23 mouse cellular contexts compared by ENCODE assay signal in genomic region chr17:34240366-34240765, GRCm38 (mm10). TPM values are rescaled to one million over a fixed set of nuclear protein-coding genes. Genes with fewer than 3 reads are reported as not detected.
DNase-seq lines count a peak whose midpoint lies in the region; ATAC-seq and TF ChIP-seq lines count a peak whose summit lies in the region.
"Had no signal": no experiment of that assay in that cellular context is flagged by ENCODE, and none has a peak within 500 bp of the region (broad histone marks: within the 10 kb centered on the region; RNA-seq: fewer than 3 reads in every experiment).

No protein-coding gene starts in this region.

- WGBS in kidney, adult 2 months = 55% methylated on average over 3 of the region's 3 CpGs
- 24% methylated on average over 3 of the region's 3 CpGs for WGBS in spleen, adult 2 months
- 15% methylated on average over 3 of the region's 3 CpGs for WGBS in bone marrow, adult 2 months
- 35% methylated on average over 3 of the region's 3 CpGs for WGBS in liver, embryonic 13.5 days (ENCODE audit: insufficient replicate concordance)
- 61% methylated on average over 3 of the region's 3 CpGs for WGBS in intestine, embryonic 16.5 days
- 64% methylated on average over 3 of the region's 3 CpGs for WGBS in forebrain, embryonic 11.5 days

- TF ChIP-seq POLR2A in kidney, adult 2 months (IDR thresholded peaks at IDR 0.05; ENCODE audit: low read depth, low read length) = no peak
- no peak for TF ChIP-seq POLR2A in spleen, adult 2 months (IDR thresholded peaks at IDR 0.05; ENCODE audit: low read depth, low read length)
- TF ChIP-seq POLR2A in bone marrow, adult 2 months (IDR thresholded peaks at IDR 0.05; ENCODE audit: borderline replicate concordance, control insufficient read depth, low read depth, low read length) = no peak

- H3K36me3 ChIP-seq in kidney, adult 2 months (ENCODE audit: control insufficient read depth, insufficient read depth, low read length) = no peaks in the 10 kb centered on the region
- peaks cover 26% of the 10 kb centered on the region for H3K36me3 ChIP-seq in spleen, adult 2 months (ENCODE audit: control insufficient read depth, insufficient read depth, low read length)
- H3K36me3 ChIP-seq in liver, embryonic 13.5 days = no peaks in the 10 kb centered on the region
- no peaks in the 10 kb centered on the region for H3K36me3 ChIP-seq in intestine, embryonic 16.5 days (ENCODE audit: control insufficient read depth, insufficient read depth, low read length)
- H3K36me3 ChIP-seq in forebrain, embryonic 11.5 days (ENCODE audit: control insufficient read depth, insufficient read depth, low read length) = no peaks in the 10 kb centered on the region
- H3K36me3 ChIP-seq: embryonic facial prominence, embryonic 12.5 days; forebrain, embryonic 12.5 days; limb, embryonic 13.5 days; lung, embryonic 15.5 days; midbrain, embryonic 13.5 days; stomach, embryonic 15.5 days had no signal

- H3K27ac ChIP-seq in kidney, adult 2 months (ENCODE audit: insufficient read depth, low read depth, low read length) = peak overlapping the region; percentile 66; the same call in 1 of the 2 replicates
- peak overlapping the region; percentile 100 for H3K27ac ChIP-seq in spleen, adult 2 months (ENCODE audit: insufficient read depth, low read length)
- peak overlapping the region; percentile 82 for H3K27ac ChIP-seq in bone marrow, adult 2 months (ENCODE audit: control insufficient read depth, insufficient read depth, low read depth, low read length, poor library complexity)
- H3K27ac ChIP-seq in liver, embryonic 13.5 days = 0 out of 2 replicates have a peak overlapping the region, but pooled peaks have one; percentile 53
- no peak overlapping the region for H3K27ac ChIP-seq in intestine, embryonic 16.5 days (ENCODE audit: low read length)
- H3K27ac ChIP-seq in forebrain, embryonic 11.5 days (ENCODE audit: low read depth, low read length) = no peak overlapping the region
- H3K27ac ChIP-seq: embryonic facial prominence, embryonic 12.5 days; forebrain, embryonic 12.5 days; kidney, postnatal 0 days; limb, embryonic 13.5 days; midbrain, embryonic 13.5 days; stomach, embryonic 15.5 days had no signal

- no peaks in the 10 kb centered on the region for H3K27me3 ChIP-seq in kidney, adult 2 months (replicated peaks; ENCODE audit: control insufficient read depth, insufficient read depth, low read length)
- no peaks in the 10 kb centered on the region for H3K27me3 ChIP-seq in spleen, adult 2 months (ENCODE audit: control insufficient read depth, insufficient read depth, low read length)
- no peaks in the 10 kb centered on the region for H3K27me3 ChIP-seq in liver, embryonic 13.5 days
- no peaks in the 10 kb centered on the region for H3K27me3 ChIP-seq in intestine, embryonic 16.5 days (replicated peaks; ENCODE audit: control insufficient read depth, insufficient read depth, low read length)
- H3K27me3 ChIP-seq in forebrain, embryonic 11.5 days (ENCODE audit: control insufficient read depth, insufficient read depth, low read length) = no peaks in the 10 kb centered on the region
- H3K27me3 ChIP-seq: embryonic facial prominence, embryonic 12.5 days; limb, embryonic 13.5 days; lung, embryonic 15.5 days; midbrain, embryonic 13.5 days; stomach, embryonic 15.5 days had no signal

- H3K9me3 ChIP-seq in liver, embryonic 13.5 days (replicated peaks) = no peaks in the 10 kb centered on the region
- peaks cover 5% of the 10 kb centered on the region; the same call in 1 of the 2 replicates for H3K9me3 ChIP-seq in intestine, embryonic 16.5 days (ENCODE audit: control insufficient read depth, low read length)
- no peaks in the 10 kb centered on the region for H3K9me3 ChIP-seq in forebrain, embryonic 11.5 days (ENCODE audit: control insufficient read depth, low read length)
- H3K9me3 ChIP-seq: embryonic facial prominence, embryonic 12.5 days; forebrain, embryonic 12.5 days; lung, embryonic 15.5 days; midbrain, embryonic 13.5 days; stomach, embryonic 15.5 days had no signal

- no peak overlapping the region for H3K4me2 ChIP-seq in liver, embryonic 13.5 days
- H3K4me2 ChIP-seq in intestine, embryonic 16.5 days (ENCODE audit: low read depth, low read length) = no peak overlapping the region
- no peak overlapping the region for H3K4me2 ChIP-seq in forebrain, embryonic 11.5 days (ENCODE audit: low read depth, low read length, severe bottlenecking)
- H3K4me2 ChIP-seq: embryonic facial prominence, embryonic 12.5 days; forebrain, embryonic 12.5 days; limb, embryonic 13.5 days; midbrain, embryonic 13.5 days; stomach, embryonic 15.5 days had no signal

- H3K4me1 ChIP-seq in kidney, adult 2 months (ENCODE audit: control insufficient read depth, insufficient read depth, low read length) = no peaks in the 10 kb centered on the region
- peaks cover 4% of the 10 kb centered on the region; the same call in 1 of the 2 replicates for H3K4me1 ChIP-seq in spleen, adult 2 months (ENCODE audit: control insufficient read depth, insufficient read depth, insufficient read length)
- no peaks in the 10 kb centered on the region; the same call in 1 of the 2 replicates for H3K4me1 ChIP-seq in bone marrow, adult 2 months (ENCODE audit: control insufficient read depth, insufficient read depth, low read length)
- H3K4me1 ChIP-seq in liver, embryonic 13.5 days (replicated peaks) = no peaks in the 10 kb centered on the region
- no peaks in the 10 kb centered on the region for H3K4me1 ChIP-seq in intestine, embryonic 16.5 days (ENCODE audit: control insufficient read depth, insufficient read depth, low read length)
- no peaks in the 10 kb centered on the region for H3K4me1 ChIP-seq in forebrain, embryonic 11.5 days (replicated peaks; ENCODE audit: control insufficient read depth, insufficient read depth, low read length)
- H3K4me1 ChIP-seq: embryonic facial prominence, embryonic 12.5 days; forebrain, embryonic 12.5 days; limb, embryonic 13.5 days; lung, embryonic 15.5 days; midbrain, embryonic 13.5 days; stomach, embryonic 15.5 days had no signal

- no peak for DNase-seq in kidney, adult 2 months
- DNase-seq in kidney, adult 9 months = no peak
- DNase-seq in spleen, adult 2 months (ENCODE audit: low read depth in 1 of 2, low spot score in 2 of 2) = no peak
- no peak for DNase-seq in spleen, adult 18-20 months
- DNase-seq in liver, embryonic 13.5 days = no peak
- no peak for DNase-seq in forebrain, embryonic 11.5 days (ENCODE audit: low spot score)
- DNase-seq: adrenal gland, postnatal 25 days; cerebellum, adult 2 months; cerebellum, postnatal 25 days; gastrocnemius, postnatal 36 days; heart, postnatal 10 days; kidney, adult 11 months; layer of hippocampus, adult 9-11 months had no signal

- ATAC-seq in liver, embryonic 13.5 days (ENCODE audit: low read depth) = no peak
- no peak for ATAC-seq in intestine, embryonic 16.5 days
- ATAC-seq in forebrain, embryonic 11.5 days (replicated peaks; ENCODE audit: low FRiP score) = no peak
- ATAC-seq: midbrain, embryonic 13.5 days had no signal

- H3K4me3 ChIP-seq in kidney, adult 2 months (ENCODE audit: insufficient read depth, low read depth, low read length) = no peak overlapping the region
- peak overlapping the region; percentile 61 for H3K4me3 ChIP-seq in spleen, adult 2 months (ENCODE audit: extremely low read depth, insufficient read depth, insufficient read length)
- no peak overlapping the region for H3K4me3 ChIP-seq in bone marrow, adult 2 months (replicated peaks; ENCODE audit: control insufficient read depth, low read depth, low read length)
- H3K4me3 ChIP-seq in liver, embryonic 13.5 days (replicated peaks) = no peak overlapping the region
- no peak overlapping the region for H3K4me3 ChIP-seq in intestine, embryonic 16.5 days (ENCODE audit: low read length)
- no peak overlapping the region for H3K4me3 ChIP-seq in forebrain, embryonic 11.5 days (ENCODE audit: low read depth, low read length)
- H3K4me3 ChIP-seq: embryonic facial prominence, embryonic 12.5 days; forebrain, embryonic 12.5 days; limb, embryonic 13.5 days; lung, embryonic 15.5 days; midbrain, embryonic 13.5 days; stomach, embryonic 15.5 days had no signal

- H3K9ac ChIP-seq in liver, embryonic 13.5 days = no peak overlapping the region
- no peak overlapping the region for H3K9ac ChIP-seq in intestine, embryonic 16.5 days (ENCODE audit: low read depth, low read length)
- no peak overlapping the region for H3K9ac ChIP-seq in forebrain, embryonic 11.5 days (ENCODE audit: low read length)
- H3K9ac ChIP-seq: embryonic facial prominence, embryonic 12.5 days; forebrain, embryonic 12.5 days; limb, embryonic 13.5 days; lung, embryonic 15.5 days; midbrain, embryonic 13.5 days; stomach, embryonic 15.5 days had no signal

- TF ChIP-seq CTCF in kidney, adult 2 months (conservative IDR thresholded peaks at IDR 0.05; ENCODE audit: insufficient read depth, insufficient read length, low read depth, low read length) = no peak
- no peak for TF ChIP-seq CTCF in spleen, adult 2 months (IDR thresholded peaks at IDR 0.05; ENCODE audit: extremely low read depth, insufficient read depth, insufficient read length, insufficient replicate concordance)
- TF ChIP-seq CTCF in bone marrow, adult 2 months (IDR thresholded peaks at IDR 0.05; ENCODE audit: control insufficient read depth, insufficient read depth, low read length) = no peak

RNA-seq across cellular contexts. Expression of gene H2-Ob, which starts 1.7 kb away (rescaled TPM):
- 2.3 and 15.1 TPM in 2 replicates for polyA plus RNA-seq in kidney, adult 2 months (2012; rRNA removed)
- polyA plus RNA-seq in spleen, adult 2 months (2012; rRNA removed) = 318 and 334 TPM in 2 replicates
- polyA plus RNA-seq in bone marrow, adult 2 months (2011; ENCODE audit: insufficient read depth, insufficient read length, low replicate concordance, missing spikeins) = 30.9 and 72.2 TPM in 2 replicates
- polyA plus RNA-seq in liver, embryonic 13.5 days (2015; fragmentation: Nextera tagmentation; extraction: Ambion mirVana) = 0.08 TPM in 1 of 2 replicates, not detected in the other
- 0.15 and 0.21 TPM in 2 replicates for polyA plus RNA-seq in intestine, embryonic 16.5 days (2015; fragmentation: Nextera tagmentation; extraction: Ambion mirVana)
- polyA plus RNA-seq in forebrain, embryonic 11.5 days (2014; fragmentation: Nextera tagmentation; extraction: Ambion mirVana) = not detected in 2 replicates
- polyA plus RNA-seq: embryonic facial prominence, embryonic 12.5 days; forebrain, embryonic 12.5 days; hindbrain, embryonic 11.5 days; limb, embryonic 13.5 days; midbrain, embryonic 13.5 days had no signal

RNA-seq across cellular contexts. Expression of gene H2-Ab1, which starts 17.1 kb away (rescaled TPM):
- polyA plus RNA-seq in kidney, adult 2 months (2012; rRNA removed) = 419 and 490 TPM in 2 replicates
- 5,504 and 8,483 TPM in 2 replicates for polyA plus RNA-seq in spleen, adult 2 months (2012; rRNA removed)
- 73.7 and 175 TPM in 2 replicates for polyA plus RNA-seq in bone marrow, adult 2 months (2011; ENCODE audit: insufficient read depth, insufficient read length, low replicate concordance, missing spikeins)
- polyA plus RNA-seq in liver, embryonic 13.5 days (2015; fragmentation: Nextera tagmentation; extraction: Ambion mirVana) = 2.2 and 2.3 TPM in 2 replicates
- polyA plus RNA-seq in intestine, embryonic 16.5 days (2015; fragmentation: Nextera tagmentation; extraction: Ambion mirVana) = 28.5 and 30.9 TPM in 2 replicates
- polyA plus RNA-seq in forebrain, embryonic 11.5 days (2014; fragmentation: Nextera tagmentation; extraction: Ambion mirVana) = 3.0 and 3.6 TPM in 2 replicates

RNA-seq across cellular contexts. Expression of gene Tap2, which starts 37.0 kb away (rescaled TPM):
- polyA plus RNA-seq in kidney, adult 2 months (2012; rRNA removed) = 25.0 and 29.2 TPM in 2 replicates
- polyA plus RNA-seq in spleen, adult 2 months (2012; rRNA removed) = 83.0 and 111 TPM in 2 replicates
- 50.7 and 54.8 TPM in 2 replicates for polyA plus RNA-seq in bone marrow, adult 2 months (2011; ENCODE audit: insufficient read depth, insufficient read length, low replicate concordance, missing spikeins)
- 5.7 and 6.1 TPM in 2 replicates for polyA plus RNA-seq in liver, embryonic 13.5 days (2015; fragmentation: Nextera tagmentation; extraction: Ambion mirVana)
- 7.2 and 9.1 TPM in 2 replicates for polyA plus RNA-seq in intestine, embryonic 16.5 days (2015; fragmentation: Nextera tagmentation; extraction: Ambion mirVana)
- polyA plus RNA-seq in forebrain, embryonic 11.5 days (2014; fragmentation: Nextera tagmentation; extraction: Ambion mirVana) = 0.11 and 0.41 TPM in 2 replicates

RNA-seq across cellular contexts. Expression of gene Psmb8, which starts 42.8 kb away (rescaled TPM):
- 34.2 and 58.1 TPM in 2 replicates for polyA plus RNA-seq in kidney, adult 2 months (2012; rRNA removed)
- 260 and 307 TPM in 2 replicates for polyA plus RNA-seq in spleen, adult 2 months (2012; rRNA removed)
- polyA plus RNA-seq in bone marrow, adult 2 months (2011; ENCODE audit: insufficient read depth, insufficient read length, low replicate concordance, missing spikeins) = 35.3 and 68.8 TPM in 2 replicates
- polyA plus RNA-seq in liver, embryonic 13.5 days (2015; fragmentation: Nextera tagmentation; extraction: Ambion mirVana) = 15.3 and 18.0 TPM in 2 replicates
- 20.7 and 23.1 TPM in 2 replicates for polyA plus RNA-seq in intestine, embryonic 16.5 days (2015; fragmentation: Nextera tagmentation; extraction: Ambion mirVana)
- polyA plus RNA-seq in forebrain, embryonic 11.5 days (2014; fragmentation: Nextera tagmentation; extraction: Ambion mirVana) = 1.5 and 1.6 TPM in 2 replicates

RNA-seq across cellular contexts. Expression of gene H2-Aa, which starts 47.3 kb away (rescaled TPM):
- polyA plus RNA-seq in kidney, adult 2 months (2012; rRNA removed) = 192 and 298 TPM in 2 replicates
- polyA plus RNA-seq in spleen, adult 2 months (2012; rRNA removed) = 1,846 and 1,869 TPM in 2 replicates
- 65.0 and 143 TPM in 2 replicates for polyA plus RNA-seq in bone marrow, adult 2 months (2011; ENCODE audit: insufficient read depth, insufficient read length, low replicate concordance, missing spikeins)
- polyA plus RNA-seq in liver, embryonic 13.5 days (2015; fragmentation: Nextera tagmentation; extraction: Ambion mirVana) = 0.96 TPM in 2 replicates
- polyA plus RNA-seq in intestine, embryonic 16.5 days (2015; fragmentation: Nextera tagmentation; extraction: Ambion mirVana) = 15.7 and 17.5 TPM in 2 replicates
- polyA plus RNA-seq in forebrain, embryonic 11.5 days (2014; fragmentation: Nextera tagmentation; extraction: Ambion mirVana) = not detected in 2 replicates
- polyA plus RNA-seq: forebrain, embryonic 12.5 days; hindbrain, embryonic 11.5 days had no signal

Comparison
In these comparisons a context has a peak if more than half of its experiments do, and no peak if none do; other contexts are left out.
1. H3K27ac ChIP-seq: peak in kidney, adult 2 months (single experiment), spleen, adult 2 months (single experiment), bone marrow, adult 2 months (single experiment) and liver, embryonic 13.5 days (single experiment); none in intestine, embryonic 16.5 days (single experiment) and forebrain, embryonic 11.5 days (single experiment).
2. RNA of gene H2-Ab1, which starts 17.1 kb away (polyA plus RNA-seq): 5,504 to 8,483 TPM in spleen, adult 2 months; 419 to 490 TPM in kidney, adult 2 months, 73.7 to 175 TPM in bone marrow, adult 2 months, 28.5 to 30.9 TPM in intestine, embryonic 16.5 days, 3.0 to 3.6 TPM in forebrain, embryonic 11.5 days and 2.2 to 2.3 TPM in liver, embryonic 13.5 days; every median in the first group is over 10 times any median in the second.